Mouse (Mus musculus) E14TG2a.4 (cell line): ENCODE results near the gene Ctbp2.

ENCODE experiments used
- CTCF ChIP-seq: conservative IDR thresholded peaks from 2 replicates; pipeline ENCODE4 v1.5.1; 2014; ENCODE audit warnings: low read length
- NANOG ChIP-seq: IDR thresholded peaks from 2 replicates; pipeline ENCODE4 v1.6.1; 2014; ENCODE audit warnings: borderline replicate concordance, low read length, mixed read lengths
- POU5F1 ChIP-seq: IDR thresholded peaks from 2 replicates; pipeline ENCODE4 v1.6.1; 2014; ENCODE audit warnings: low read length, borderline replicate concordance

DNA sequence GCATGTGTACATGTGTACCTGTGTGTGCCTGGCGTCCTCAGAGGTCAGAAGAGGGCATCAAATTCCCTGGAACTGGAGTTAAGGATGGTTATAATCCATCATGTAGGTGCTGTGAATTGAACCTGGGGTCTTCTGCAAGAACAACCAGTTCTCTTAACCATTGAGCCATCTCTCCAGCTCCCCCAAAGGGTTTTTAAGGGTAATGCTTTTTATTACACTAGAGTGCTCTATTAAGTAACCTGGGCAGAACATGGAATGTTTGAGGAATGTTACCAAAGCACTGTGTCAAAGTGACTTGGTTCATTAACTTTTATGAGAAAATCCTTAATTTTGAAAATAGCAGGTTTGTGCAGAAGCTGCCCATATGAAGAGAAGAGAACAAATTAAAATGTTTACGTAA is 152.1 kb downstream of the Ctbp2 start:
- TF ChIP-seq POU5F1 (no peak), CTCF (0 out of 2 replicates have a peak, but pooled peaks have one; percentile 8), NANOG (no peak)
